Mouse (Mus musculus) embryonic facial prominence, embryonic 14.5 days (tissue): ENCODE measurements at regions not wholly inside any gene's neighbourhood (a gene's known extent, or its start where the extent isn't known, plus 50 kb on each side); places are given as distances from the start of the nearest gene placed in this dataset.

Experiments used
- ATAC-seq: fragments of 200-750 bp; cut with Nextera tagmentation; 2 replicates; pipeline ENCODE4 v1.8.0; 2017; ENCODE audit warnings: low read depth, moderate number of reproducible peaks, moderate TSS enrichment
- DNase-seq: peaks from one replicate; pipeline ENCODE4 v3.0.0-alpha.2; 2015; ENCODE audit warnings: low spot score
- H3K27ac ChIP-seq: fragments of 300-500 bp; sonication (generic); replicated peaks from 2 replicates; pipeline ENCODE4 v1.5.1; 2014; ENCODE audit warnings: low read depth, mild to moderate bottlenecking, low read length, moderate library complexity
- H3K27me3 ChIP-seq: fragments of 300-500 bp; sonication (generic); replicated peaks from 2 replicates; pipeline ENCODE4 v1.6.1; 2014; ENCODE audit warnings: low read length; ENCODE audit not compliant: control insufficient read depth, insufficient read depth
- H3K36me3 ChIP-seq: fragments of 300-500 bp; sonication (generic); 2 replicates; pipeline ENCODE4 v1.6.1; 2014; ENCODE audit warnings: low read length, mixed read lengths; ENCODE audit not compliant: control insufficient read depth, insufficient read depth
- H3K4me1 ChIP-seq: fragments of 300-500 bp; sonication (generic); 2 replicates; pipeline ENCODE4 v1.6.1; 2014; ENCODE audit warnings: antibody characterized with exemption, low read length; ENCODE audit not compliant: control insufficient read depth, insufficient read depth
- H3K4me2 ChIP-seq: fragments of 300-500 bp; sonication (generic); 2 replicates; pipeline ENCODE4 v1.6.1; 2014; ENCODE audit warnings: low read depth, mild to moderate bottlenecking, low read length, moderate library complexity, mixed read lengths
- H3K4me3 ChIP-seq: fragments of 300-500 bp; sonication (generic); 2 replicates; pipeline ENCODE4 v1.5.1; 2014; ENCODE audit warnings: low read depth, mild to moderate bottlenecking, low read length
- H3K9ac ChIP-seq: fragments of 300-500 bp; sonication (generic); 2 replicates; pipeline ENCODE4 v1.6.1; 2014; ENCODE audit warnings: low read depth, mild to moderate bottlenecking, low read length, moderate library complexity, mixed read lengths
- H3K9me3 ChIP-seq: fragments of 300-500 bp; sonication (generic); 2 replicates; pipeline ENCODE4 v1.6.1; 2016; ENCODE audit warnings: low read length; ENCODE audit not compliant: control insufficient read depth
- WGBS: fragments of 180-500 bp; shearing (Covaris S2); extraction: QIAGEN DNeasy Blood & Tissue Kit; methylation state at CpG from one replicate; pipeline ENCODE4 v1.1.7; 2014; 5-methylcytosine and 5-hydroxymethylcytosine counted together

GRCm38 (mm10) chr11:19601216-19601938, 322.8 kb upstream of the Spred2 start:
- Histone ChIP-seq H3K36me3 (no peaks in the 10 kb centered on the region), H3K9me3 (peaks cover 3% of the 10 kb centered on the region; the same call in 1 of the 2 replicates), H3K27ac (peak overlapping the region; percentile 65), H3K4me2 (no peak overlapping the region), H3K4me3 (no peak overlapping the region), H3K27me3 (no peaks in the 10 kb centered on the region), H3K9ac (no peak overlapping the region), H3K4me1 (peaks cover 16% of the 10 kb centered on the region)
- ATAC-seq: peak; percentile 63
- WGBS: 36% methylated on average over 15 of the region's 15 CpGs
- DNase-seq: peak; percentile 94

GRCm38 (mm10) chr11:19602496-19602895, 321.7 kb upstream of the Spred2 start:
- no peak overlapping the region for H3K27ac ChIP-seq
- peaks cover 3% of the 10 kb centered on the region; the same call in 1 of the 2 replicates for H3K9me3 ChIP-seq
- no peaks in the 10 kb centered on the region for H3K27me3 ChIP-seq
- no peak overlapping the region for H3K9ac ChIP-seq
- no peaks in the 10 kb centered on the region for H3K36me3 ChIP-seq
- H3K4me2 ChIP-seq: no peak overlapping the region
- H3K4me1 ChIP-seq: peaks cover 16% of the 10 kb centered on the region
- 79% methylated on average over 5 of the region's 5 CpGs for WGBS
- no peak for ATAC-seq
- no peak overlapping the region for H3K4me3 ChIP-seq
- DNase-seq: no peak

GRCm38 (mm10) chr11:19605602-19606001, 318.6 kb upstream of the Spred2 start:
- no peaks in the 10 kb centered on the region for H3K27me3 ChIP-seq
- H3K4me1 ChIP-seq: peaks cover 16% of the 10 kb centered on the region
- no peak overlapping the region for H3K27ac ChIP-seq
- no peak overlapping the region for H3K9ac ChIP-seq
- 76% methylated on average over 4 of the region's 4 CpGs for WGBS
- no peaks in the 10 kb centered on the region for H3K9me3 ChIP-seq
- H3K36me3 ChIP-seq: no peaks in the 10 kb centered on the region
- H3K4me3 ChIP-seq: no peak overlapping the region
- no peak for DNase-seq
- ATAC-seq: no peak
- H3K4me2 ChIP-seq: no peak overlapping the region

- no peak for ATAC-seq
- Histone ChIP-seq H3K4me2 (no peak overlapping the region), H3K4me1 (peaks cover 6% of the 10 kb centered on the region), H3K9ac (no peak overlapping the region), H3K36me3 (no peaks in the 10 kb centered on the region), H3K27ac (no peak overlapping the region), H3K4me3 (no peak overlapping the region), H3K9me3 (no peaks in the 10 kb centered on the region), H3K27me3 (no peaks in the 10 kb centered on the region)
- WGBS: 93% methylated on average over 8 of the region's 8 CpGs
- DNase-seq: no peak
Measured at GRCm38 (mm10) chr11:19606943-19607342, 317.2 kb upstream of the Spred2 start.

GRCm38 (mm10) chr11:19607941-19608340, 316.2 kb upstream of the Spred2 start:
- Histone ChIP-seq H3K4me3 (no peak overlapping the region), H3K36me3 (no peaks in the 10 kb centered on the region), H3K4me1 (peaks cover 3% of the 10 kb centered on the region; the same call in 1 of the 2 replicates), H3K9me3 (no peaks in the 10 kb centered on the region), H3K4me2 (no peak overlapping the region), H3K27ac (no peak overlapping the region), H3K27me3 (no peaks in the 10 kb centered on the region), H3K9ac (no peak overlapping the region)
- DNase-seq (no peak), ATAC-seq (no peak)

GRCm38 (mm10) chr11:19608523-19608922, 315.7 kb upstream of the Spred2 start:
- H3K9ac ChIP-seq: no peak overlapping the region
- H3K4me1 ChIP-seq: peaks cover 2% of the 10 kb centered on the region; the same call in 1 of the 2 replicates
- 87% methylated on average over 4 of the region's 4 CpGs for WGBS
- DNase-seq (no peak), ATAC-seq (no peak)
- no peak overlapping the region for H3K27ac ChIP-seq
- no peaks in the 10 kb centered on the region for H3K36me3 ChIP-seq
- no peaks in the 10 kb centered on the region for H3K9me3 ChIP-seq
- no peak overlapping the region for H3K4me2 ChIP-seq
- no peak overlapping the region for H3K4me3 ChIP-seq
- no peaks in the 10 kb centered on the region for H3K27me3 ChIP-seq

GRCm38 (mm10) chr11:19610559-19610958, 313.6 kb upstream of the Spred2 start:
- 51% methylated on average over 6 of the region's 6 CpGs for WGBS
- no peak overlapping the region for H3K27ac ChIP-seq
- no peak for DNase-seq
- H3K4me2 ChIP-seq: no peak overlapping the region
- H3K9ac ChIP-seq: no peak overlapping the region
- ATAC-seq: no peak
- H3K36me3 ChIP-seq: no peaks in the 10 kb centered on the region
- H3K9me3 ChIP-seq: no peaks in the 10 kb centered on the region
- no peaks in the 10 kb centered on the region; the same call in 1 of the 2 replicates for H3K4me1 ChIP-seq
- no peaks in the 10 kb centered on the region for H3K27me3 ChIP-seq
- H3K4me3 ChIP-seq: no peak overlapping the region

GRCm38 (mm10) chr11:19611217-19611616, 313.0 kb upstream of the Spred2 start:
- H3K27ac ChIP-seq: no peak overlapping the region

GRCm38 (mm10) chr11:19616520-19616919, 307.7 kb upstream of the Spred2 start:
- Histone ChIP-seq H3K27ac (no peak overlapping the region), H3K4me2 (no peak overlapping the region), H3K4me3 (no peak overlapping the region), H3K27me3 (no peaks in the 10 kb centered on the region), H3K36me3 (no peaks in the 10 kb centered on the region), H3K9ac (no peak overlapping the region), H3K4me1 (no peaks in the 10 kb centered on the region; the same call in 1 of the 2 replicates), H3K9me3 (no peaks in the 10 kb centered on the region)
- WGBS: 61% methylated on average over 4 of the region's 4 CpGs
- no peak for ATAC-seq
- DNase-seq: no peak

More at GRCm38 (mm10) chr11:19611217-19611616, 313.0 kb upstream of the Spred2 start:
- H3K9ac ChIP-seq: no peak overlapping the region
- H3K27me3 ChIP-seq: no peaks in the 10 kb centered on the region
- no peaks in the 10 kb centered on the region for H3K36me3 ChIP-seq
- WGBS: 77% methylated on average over 4 of the region's 4 CpGs
- ATAC-seq (no peak), DNase-seq (no peak)
- H3K4me1 ChIP-seq: no peaks in the 10 kb centered on the region; the same call in 1 of the 2 replicates
- H3K4me2 ChIP-seq: no peak overlapping the region
- no peak overlapping the region for H3K4me3 ChIP-seq
- no peaks in the 10 kb centered on the region for H3K9me3 ChIP-seq
